Mouse (Mus musculus) heart, adult 2 months (tissue): ENCODE data around the gene Dixdc1. TPM values are rescaled to one million over a fixed set of nuclear protein-coding genes. Genes with fewer than 3 reads are reported as not detected.
A peak's percentile ranks its signal among the peaks of the same experiment; 100 is the strongest.

Experiments used
- DNase-seq, 2 experiments: peaks; one replicate each; pipeline ENCODE4 v3.0.0; 2021
- H3K27ac ChIP-seq: fragments of 200-600 bp; 2 replicates; pipeline ENCODE4 v1.8.1; 2022
- H3K27me3 ChIP-seq: fragments of 200-500 bp; 2 replicates; pipeline ENCODE4 v1.6.1; 2012; ENCODE audit warnings: mild to moderate bottlenecking, low read length, inconsistent platforms, mixed read lengths; ENCODE audit not compliant: control insufficient read depth, insufficient read depth
- H3K36me3 ChIP-seq: fragments of 200-500 bp; 2 replicates; pipeline ENCODE4 v1.6.1; 2012; ENCODE audit warnings: low read length, inconsistent platforms; ENCODE audit not compliant: control insufficient read depth, insufficient read depth
- H3K4me1 ChIP-seq: fragments of 200-500 bp; 2 replicates; pipeline ENCODE4 v1.6.1; 2011; ENCODE audit warnings: low read length; ENCODE audit not compliant: control insufficient read depth, insufficient read depth
- H3K4me3 ChIP-seq: fragments of 200-600 bp; 2 replicates; pipeline ENCODE4 v1.8.1; 2022
- H3K79me2 ChIP-seq: fragments of 200-500 bp; replicated peaks from 2 replicates; pipeline ENCODE4 v1.6.1; 2012; ENCODE audit warnings: mild to moderate bottlenecking, inconsistent platforms, low read length, moderate library complexity, mixed read lengths; ENCODE audit not compliant: control insufficient read depth, insufficient read depth
- H3K9ac ChIP-seq: fragments of 200-500 bp; 2 replicates; pipeline ENCODE4 v1.6.1; 2012; ENCODE audit warnings: low read depth, mild to moderate bottlenecking, control low read depth, inconsistent platforms, low read length, mixed read lengths
- CTCF ChIP-seq: fragments of 200-600 bp; IDR thresholded peaks from 2 replicates; pipeline ENCODE4 v1.8.1; 2022; ENCODE audit warnings: antibody characterized with exemption, mild to moderate bottlenecking, moderate library complexity
- EP300 ChIP-seq: fragments of 200-500 bp; IDR thresholded peaks from 2 replicates; pipeline ENCODE4 v1.6.1; 2011; ENCODE audit warnings: low read depth, low read length, control low read depth; ENCODE audit not compliant: insufficient read depth
- POLR2A ChIP-seq: fragments of 200-500 bp; IDR thresholded peaks from 2 replicates; pipeline ENCODE4 v1.6.1; 2011; ENCODE audit warnings: mild to moderate bottlenecking, low read depth, low read length, control low read depth; ENCODE audit not compliant: insufficient read depth
- WGBS: fragments of 180-500 bp; shearing (Covaris S2); methylation state at CpG from one replicate; pipeline ENCODE4 v1.1.7; 2018; 5-methylcytosine and 5-hydroxymethylcytosine counted together
- intact Hi-C: fragments of 180-260 bp; cut with DNase I; formaldehyde crosslinking; loops from one replicate; pipeline ENCODE4 v1.15.1; 2025
- polyA plus RNA-seq: library from polyadenylated mRNA; depleted of rRNA; stranded (reverse); fragments of >200 nt; gene quantifications from 2 replicates; pipeline ENCODE4 v1.2.3, GENCODE M21; 2012
- total RNA-seq, 2 experiments: library from RNA; stranded (reverse); gene quantifications; 2 replicates each; pipeline ENCODE4 v1.2.3; 2021

Gene Dixdc1
- total and polyA plus RNA-seq, 3 experiments: 2.6 to 5.4 (median 3.4) TPM

DNA sequence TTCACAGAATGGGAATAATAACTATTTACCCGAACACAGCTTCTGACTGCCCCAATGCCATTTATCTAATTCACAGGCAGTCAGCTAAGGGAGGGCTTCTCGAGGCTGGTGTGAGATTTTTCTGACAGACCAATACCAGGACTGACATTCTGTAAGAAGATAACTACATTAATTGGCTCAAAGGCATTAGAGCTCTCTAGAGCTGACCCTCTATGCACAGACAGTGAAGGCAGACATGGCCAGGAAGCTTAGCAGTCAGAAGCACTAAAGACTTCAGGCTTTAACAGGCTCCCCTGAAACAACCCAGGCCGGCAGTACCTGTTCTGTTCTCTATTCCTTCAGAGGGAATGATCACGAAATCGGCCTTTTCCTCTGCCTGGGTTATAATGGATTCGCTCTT is 44.2 kb downstream of the Dixdc1 start:
- no peak overlapping the region for H3K27ac ChIP-seq
- intact Hi-C loops: loop anchor here (5.0 kb wide), 1 partner anchor 42 kb away; the partner anchor contains the start of gene Dixdc1
- no peaks in the 10 kb centered on the region for H3K27me3 ChIP-seq
- no peaks in the 10 kb centered on the region for H3K79me2 ChIP-seq
- TF ChIP-seq CTCF (no peak), EP300 (no peak), POLR2A (no peak)
- H3K9ac ChIP-seq: no peak overlapping the region
- DNase-seq: no peak
- WGBS: 83% methylated on average over 6 of the region's 6 CpGs
- H3K4me1 ChIP-seq: peaks cover 2% of the 10 kb centered on the region; the same call in 1 of the 2 replicates
- no peak overlapping the region for H3K4me3 ChIP-seq
- H3K36me3 ChIP-seq: no peaks in the 10 kb centered on the region

DNA sequence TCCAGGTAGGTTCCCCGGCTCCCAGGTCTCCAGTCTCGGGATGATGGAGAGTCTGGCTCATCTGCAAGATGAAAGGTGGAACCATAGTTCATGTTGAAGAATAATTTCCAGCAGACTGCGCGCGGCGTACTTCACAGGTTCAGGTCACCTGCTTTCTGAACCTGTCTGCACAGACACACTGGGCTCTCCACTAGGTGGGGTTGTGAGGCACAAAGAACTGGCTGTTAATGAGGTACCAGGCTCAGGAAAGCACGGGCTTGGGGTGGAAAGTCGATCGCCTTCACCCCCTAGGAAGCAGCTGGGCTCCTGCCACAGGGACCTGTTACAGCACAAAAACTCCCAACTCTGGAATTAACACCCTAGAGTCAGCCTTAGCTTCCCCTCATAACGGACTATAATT is 45.7 kb downstream of the Dixdc1 start:
- H3K27ac ChIP-seq: no peak overlapping the region
- TF ChIP-seq CTCF (peak; percentile 63), EP300 (no peak)
- H3K36me3 ChIP-seq: no peaks in the 10 kb centered on the region
- H3K9ac ChIP-seq: no peak overlapping the region
- H3K27me3 ChIP-seq: no peaks in the 10 kb centered on the region
- no peaks in the 10 kb centered on the region for H3K79me2 ChIP-seq
- peaks cover 2% of the 10 kb centered on the region; the same call in 1 of the 2 replicates for H3K4me1 ChIP-seq
- DNase-seq: peak in 1 of 2 experiments; percentile 17
- WGBS: 28% methylated on average over 10 of the region's 10 CpGs
- H3K4me3 ChIP-seq: no peak overlapping the region
- intact Hi-C loops: no loop called here

DNA sequence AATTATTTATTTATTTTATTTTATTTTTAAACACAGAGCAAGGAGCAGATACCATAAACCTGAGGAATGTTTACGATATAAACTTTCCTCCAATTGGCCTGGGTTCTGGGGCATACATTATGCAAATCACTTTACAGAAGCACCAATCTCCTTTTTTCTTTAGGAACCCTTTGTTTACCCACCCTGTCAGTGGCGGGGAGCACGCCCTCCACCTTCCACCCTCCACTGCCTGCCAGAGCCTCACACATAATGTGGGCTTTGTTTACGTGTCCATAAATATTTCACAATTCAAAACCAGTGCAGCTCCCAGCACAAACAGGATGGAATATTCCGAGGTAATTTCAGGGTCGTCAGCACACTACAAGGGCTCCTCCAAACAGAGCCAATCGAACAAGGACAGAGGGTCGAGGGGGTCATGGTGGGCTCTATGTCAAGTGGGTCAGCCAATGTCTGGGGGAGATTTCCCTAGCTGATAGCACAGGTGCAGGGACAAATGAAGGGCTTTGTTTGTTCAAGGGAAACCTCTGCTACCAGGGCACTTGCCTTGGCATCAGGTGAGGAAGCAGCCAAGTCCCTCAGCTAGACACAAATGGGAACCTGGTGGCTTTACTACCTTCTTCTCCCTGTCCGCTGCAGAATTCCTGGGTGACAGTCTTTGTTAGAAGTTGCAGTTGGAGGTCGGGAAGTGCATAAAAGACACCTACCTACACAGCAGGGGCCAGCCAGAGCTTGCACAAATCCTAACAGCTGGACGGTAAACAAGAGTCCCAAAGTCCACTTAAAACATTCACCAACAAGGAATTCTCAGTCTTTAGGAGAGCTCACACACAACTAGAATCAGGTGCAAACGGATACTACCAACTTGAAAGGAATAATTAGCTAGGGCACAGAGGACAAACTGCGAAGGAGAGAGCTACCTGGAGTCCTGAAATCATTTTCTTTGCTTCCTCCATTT is 46.4 kb downstream of the Dixdc1 start:
- H3K4me1 ChIP-seq: peaks cover 1% of the 10 kb centered on the region; the same call in 1 of the 2 replicates
- H3K4me3 ChIP-seq: no peak overlapping the region
- no peaks in the 10 kb centered on the region for H3K27me3 ChIP-seq
- no peak overlapping the region for H3K9ac ChIP-seq
- WGBS: 57% methylated on average over 13 of the region's 13 CpGs
- no peaks in the 10 kb centered on the region for H3K79me2 ChIP-seq
- TF ChIP-seq EP300 (no peak), POLR2A (no peak), CTCF (no peak)
- intact Hi-C loops: no loop called here
- H3K36me3 ChIP-seq: no peaks in the 10 kb centered on the region
- H3K27ac ChIP-seq: no peak overlapping the region
- no peak for DNase-seq

DNA sequence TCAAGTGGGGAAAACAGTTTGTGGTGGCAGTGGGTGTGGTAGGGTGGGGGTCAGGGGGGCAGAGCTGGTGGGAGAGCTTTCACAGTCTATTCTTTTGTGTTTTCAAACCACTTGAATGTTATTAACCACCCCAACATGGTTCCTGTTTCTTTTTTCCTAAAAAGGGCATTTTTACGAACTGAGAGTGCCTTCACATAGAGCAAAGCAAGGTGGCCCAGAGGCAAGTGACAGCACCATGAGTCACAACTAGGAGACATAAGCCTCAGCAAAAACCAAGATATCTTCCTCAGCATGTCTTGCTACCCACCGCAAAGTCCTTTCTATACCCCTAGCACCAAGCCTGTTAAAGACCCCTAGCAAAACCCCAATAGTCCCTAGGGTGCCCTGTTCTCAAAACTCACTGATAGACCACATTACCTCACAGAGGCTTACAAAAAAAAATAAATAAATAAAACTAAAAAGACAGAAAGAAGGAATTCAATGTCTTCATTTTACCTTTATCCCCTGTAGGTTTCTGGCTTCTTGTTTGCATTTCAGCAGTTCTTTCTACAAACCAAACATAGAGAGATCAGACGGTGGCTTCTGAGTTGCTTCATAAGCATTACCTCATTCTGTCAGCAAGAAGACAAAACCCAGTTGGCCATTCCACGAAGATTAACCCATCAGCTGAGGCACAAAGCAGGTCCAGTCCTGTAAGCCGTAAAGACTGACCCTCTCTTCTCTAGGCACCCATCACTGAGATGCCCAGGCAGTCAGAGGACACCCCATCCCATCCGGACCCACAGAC is 52.3 kb downstream of the Dixdc1 start:
- intact Hi-C loops: no loop called here
- Histone ChIP-seq H3K4me3 (no peak overlapping the region), H3K27ac (no peak overlapping the region), H3K9ac (no peak overlapping the region), H3K79me2 (no peaks in the 10 kb centered on the region), H3K4me1 (no peaks in the 10 kb centered on the region), H3K36me3 (no peaks in the 10 kb centered on the region), H3K27me3 (no peaks in the 10 kb centered on the region)
- no peak for DNase-seq
- 67% methylated on average over 6 of the region's 6 CpGs for WGBS
- TF ChIP-seq EP300: no peak
- no peak for TF ChIP-seq CTCF
- no peak for TF ChIP-seq POLR2A

DNA sequence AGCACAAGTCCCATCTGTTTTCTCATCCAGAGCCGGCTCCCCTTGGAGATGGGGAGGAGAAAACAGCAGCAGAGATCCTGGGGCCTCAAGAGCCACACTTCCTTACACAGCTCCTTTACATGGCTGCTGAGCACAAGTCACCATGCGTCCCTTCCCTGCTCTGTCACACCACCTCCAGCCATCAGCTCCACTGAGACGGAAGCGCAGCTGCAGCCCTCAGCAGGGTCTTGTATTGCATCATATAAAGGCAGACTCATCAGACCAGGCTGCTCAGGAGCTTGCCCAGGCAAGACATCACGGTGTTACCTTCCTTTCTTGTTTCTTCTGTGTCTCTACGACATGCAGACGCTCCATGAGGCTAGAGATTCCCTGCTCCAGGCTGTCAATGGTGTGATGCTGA is 57.6 kb downstream of the Dixdc1 start:
- Histone ChIP-seq H3K4me3 (no peak overlapping the region), H3K4me1 (no peaks in the 10 kb centered on the region), H3K27ac (no peak overlapping the region), H3K27me3 (no peaks in the 10 kb centered on the region), H3K36me3 (no peaks in the 10 kb centered on the region; the same call in 1 of the 2 replicates), H3K79me2 (no peaks in the 10 kb centered on the region), H3K9ac (no peak overlapping the region)
- 68% methylated on average over 7 of the region's 7 CpGs for WGBS
- no peak for DNase-seq
- TF ChIP-seq EP300: no peak
- no peak for TF ChIP-seq CTCF
- TF ChIP-seq POLR2A: no peak
- intact Hi-C loops: no loop called here
